Mouse (Mus musculus) kidney, adult 2 months (tissue): ENCODE data around the gene Dnajb4. TPM values are rescaled to one million over a fixed set of nuclear protein-coding genes. Genes with fewer than 3 reads are reported as not detected.
A peak's percentile ranks its signal among the peaks of the same experiment; 100 is the strongest.
"Not testable (repeated sequence)": the region's sequence is repeated elsewhere in the genome, so short reads cannot be mapped to it uniquely, and the experiment has no call there.

Source experiments
- DNase-seq: peaks from one replicate; pipeline ENCODE4 v3.0.0; 2021
- H3K27ac ChIP-seq: fragments of 200-500 bp; 2 replicates; pipeline ENCODE4 v1.5.1; 2012; ENCODE audit warnings: low read depth, low read length, control low read depth, inconsistent platforms; ENCODE audit not compliant: insufficient read depth
- H3K27me3 ChIP-seq: fragments of 200-500 bp; replicated peaks from 2 replicates; pipeline ENCODE4 v1.6.1; 2012; ENCODE audit warnings: mild to moderate bottlenecking, moderate library complexity, low read length, inconsistent platforms; ENCODE audit not compliant: control insufficient read depth, insufficient read depth
- H3K36me3 ChIP-seq: fragments of 200-500 bp; 2 replicates; pipeline ENCODE4 v1.6.1; 2012; ENCODE audit warnings: mild to moderate bottlenecking, moderate library complexity, low read length, inconsistent platforms; ENCODE audit not compliant: control insufficient read depth, insufficient read depth
- H3K4me1 ChIP-seq: fragments of 200-500 bp; 2 replicates; pipeline ENCODE4 v1.6.1; 2011; ENCODE audit warnings: low read length; ENCODE audit not compliant: control insufficient read depth, insufficient read depth
- H3K4me3 ChIP-seq: fragments of 200-500 bp; 2 replicates; pipeline ENCODE4 v1.5.1; 2011; ENCODE audit warnings: mild to moderate bottlenecking, low read depth, low read length, control low read depth; ENCODE audit not compliant: insufficient read depth
- CTCF ChIP-seq: fragments of 200-500 bp; conservative IDR thresholded peaks from 2 replicates; pipeline ENCODE4 v1.5.1; 2011; ENCODE audit warnings: low read depth, mild to moderate bottlenecking, control low read depth, low read length, moderate library complexity, mixed read lengths; ENCODE audit not compliant: insufficient read depth, insufficient read length
- POLR2A ChIP-seq: fragments of 200-500 bp; IDR thresholded peaks from one replicate; pipeline ENCODE4 v1.6.1; 2011; ENCODE audit warnings: low read depth, low read length, control low read depth
- WGBS: fragments of 180-500 bp; shearing (Covaris S2); methylation state at CpG from one replicate; pipeline ENCODE4 v1.1.7; 2018; 5-methylcytosine and 5-hydroxymethylcytosine counted together
- polyA plus RNA-seq: library from polyadenylated mRNA; depleted of rRNA; stranded (reverse); fragments of >200 nt; gene quantifications from 2 replicates; pipeline ENCODE4 v1.2.3, GENCODE M21; 2012; rRNA removed

The Dnajb4 gene
- 5.5 and 9.8 TPM in 2 replicates for polyA plus RNA-seq

DNA sequence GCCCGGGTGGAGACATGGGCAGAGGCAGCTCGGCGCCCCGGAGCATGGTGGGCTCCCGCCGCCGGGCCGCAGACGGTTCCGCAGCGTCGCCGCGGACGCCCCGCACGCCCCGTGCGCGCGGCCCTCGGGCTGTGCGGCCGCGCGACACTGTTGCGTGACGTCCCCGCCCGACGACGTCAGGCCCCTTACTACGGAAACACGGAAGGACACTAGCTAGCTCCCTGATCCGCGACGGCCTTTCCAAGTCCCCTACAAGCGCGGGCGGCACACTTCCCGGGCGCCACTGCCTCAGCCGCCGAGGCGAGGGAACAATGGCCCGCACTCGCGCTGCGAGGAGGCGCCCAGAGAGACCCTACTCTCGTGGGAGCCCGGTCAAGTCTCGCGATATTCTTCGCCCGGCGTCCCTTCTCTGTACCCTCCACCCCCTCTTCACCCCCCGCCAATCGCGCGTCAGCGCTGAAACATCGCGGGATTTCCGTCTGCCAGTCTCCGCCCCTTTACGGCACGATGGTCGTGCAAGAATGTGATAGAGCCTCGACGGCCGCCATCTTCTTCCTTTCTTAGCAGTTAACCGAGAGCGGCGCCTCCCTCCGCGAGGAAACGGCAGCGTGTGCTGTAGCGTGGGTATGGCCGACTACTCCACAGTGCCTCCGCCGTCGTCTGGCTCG, at the start of gene Dnajb4, which contains the start of gene Fubp1:
Gene Dnajb4, minus strand, starts transcription at position 336 of the 668 bp plus-strand sequence.
Gene Fubp1, plus strand, starts transcription at position 456 of the 668 bp plus-strand sequence.
- whole genome bisulfite sequencing, result under 1% methylated on average over 85 of the region's 85 CpGs
- Histone ChIP-seq H3K27ac (peak within 1 kb of the TSS; percentile 100), H3K36me3 (no peaks in the 10 kb centered on the region), H3K4me1 (peaks cover 20% of the 10 kb centered on the region), H3K4me3 (peak within 1 kb of the TSS; percentile 97), H3K27me3 (no peaks in the 10 kb centered on the region)
- no peak for TF ChIP-seq CTCF
- peak; percentile 84 for TF ChIP-seq POLR2A
- DNase-seq, result peak; percentile 100

DNA sequence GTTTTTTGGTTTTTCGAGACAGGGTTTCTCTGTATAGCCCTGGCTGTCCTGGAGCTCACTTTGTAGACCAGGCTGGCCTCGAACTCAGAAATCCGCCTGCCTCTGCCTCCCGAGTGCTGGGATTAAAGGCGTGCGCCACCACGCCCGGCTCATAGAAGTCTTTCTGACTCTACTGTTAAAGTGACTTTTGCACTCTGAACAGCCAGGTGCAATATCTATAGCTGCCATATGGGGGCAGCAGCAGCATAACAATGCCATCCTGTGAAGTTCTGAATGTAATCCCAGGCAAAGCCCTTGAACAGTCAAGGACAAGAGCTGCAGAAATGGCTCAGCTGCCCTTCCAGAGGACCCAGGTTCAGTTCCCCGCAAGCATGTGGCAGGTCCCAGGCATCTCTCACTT, 49.3 kb upstream of the Dnajb4 start:
- H3K4me3 ChIP-seq, H3K27me3 ChIP-seq, H3K4me1 ChIP-seq, H3K36me3 ChIP-seq, H3K27ac ChIP-seq: not testable (repeated sequence)
- peak; percentile 75 for TF ChIP-seq CTCF
- peak; percentile 84 for DNase-seq
- 20% methylated on average over 8 of the region's 9 CpGs for WGBS

DNA sequence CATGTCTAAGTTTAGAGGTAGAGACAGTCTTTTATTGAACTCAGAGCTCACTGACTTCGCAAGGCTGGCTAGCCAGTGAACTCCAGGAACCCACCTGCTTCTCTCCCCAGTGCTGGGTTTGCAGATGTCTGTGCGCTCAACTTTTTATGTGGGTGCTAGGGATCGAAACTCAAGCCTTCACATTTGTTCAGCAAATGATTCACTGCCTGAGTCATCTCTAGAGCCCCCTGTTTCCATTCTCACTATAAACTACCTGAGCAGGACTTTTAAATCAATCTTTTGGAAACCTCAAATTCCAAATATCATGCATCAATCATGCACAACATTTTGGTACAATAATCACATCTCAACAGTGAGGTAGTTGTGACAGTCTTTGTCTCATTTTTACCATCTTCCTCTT, 47.4 kb upstream of the Dnajb4 start:
- no peak overlapping the region for H3K4me3 ChIP-seq
- H3K4me1 ChIP-seq, result no peaks in the 10 kb centered on the region
- no peak for DNase-seq
- H3K27me3 ChIP-seq, result no peaks in the 10 kb centered on the region
- no peak overlapping the region for H3K27ac ChIP-seq
- TF ChIP-seq POLR2A, result no peak
- TF ChIP-seq CTCF, result no peak
- H3K36me3 ChIP-seq, result no peaks in the 10 kb centered on the region
- WGBS, result 86% methylated on average over 3 of the region's 3 CpGs

GRCm38 (mm10) chr3:152250487-152250886, 40.4 kb upstream of the Dnajb4 start:
- DNase-seq, result no peak
- H3K27me3 ChIP-seq, result no peaks in the 10 kb centered on the region
- H3K4me3 ChIP-seq, result no peak overlapping the region
- TF ChIP-seq CTCF (no peak), POLR2A (no peak)
- 63% methylated on average over 1 of the region's 1 CpGs for WGBS
- no peaks in the 10 kb centered on the region for H3K4me1 ChIP-seq
- no peak overlapping the region for H3K27ac ChIP-seq
- H3K36me3 ChIP-seq, result no peaks in the 10 kb centered on the region

- H3K27me3 ChIP-seq, result no peaks in the 10 kb centered on the region
- H3K27ac ChIP-seq, result no peak overlapping the region
- H3K4me1 ChIP-seq, result no peaks in the 10 kb centered on the region
- H3K36me3 ChIP-seq, result no peaks in the 10 kb centered on the region
- WGBS, result 87% methylated on average over 12 of the region's 12 CpGs
- no peak for TF ChIP-seq POLR2A
- TF ChIP-seq CTCF, result no peak
- DNase-seq, result no peak
- H3K4me3 ChIP-seq, result no peak overlapping the region
Observed at GRCm38 (mm10) chr3:152247708-152248107, 37.6 kb upstream of the Dnajb4 start.

- 73% methylated on average over 5 of the region's 5 CpGs for WGBS
- Histone ChIP-seq H3K4me1 (no peaks in the 10 kb centered on the region), H3K4me3 (no peak overlapping the region), H3K27ac (peak overlapping the region; percentile 31; the same call in 1 of the 2 replicates), H3K27me3 (no peaks in the 10 kb centered on the region), H3K36me3 (no peaks in the 10 kb centered on the region; the same call in 1 of the 2 replicates)
- DNase-seq, result peak; percentile 26
- TF ChIP-seq CTCF (no peak), POLR2A (no peak)
Observed at GRCm38 (mm10) chr3:152245273-152245910, 35.3 kb upstream of the Dnajb4 start.

GRCm38 (mm10) chr3:152243304-152243703, 33.2 kb upstream of the Dnajb4 start:
- WGBS, result 79% methylated on average over 4 of the region's 4 CpGs
- TF ChIP-seq POLR2A (no peak), CTCF (no peak)

More at GRCm38 (mm10) chr3:152243304-152243703, 33.2 kb upstream of the Dnajb4 start:
- Histone ChIP-seq H3K27me3 (no peaks in the 10 kb centered on the region), H3K27ac (no peak overlapping the region), H3K4me3 (no peak overlapping the region), H3K4me1 (no peaks in the 10 kb centered on the region), H3K36me3 (no peaks in the 10 kb centered on the region; the same call in 1 of the 2 replicates)
- no peak for DNase-seq
